Mouse (Mus musculus): ENCODE measurements around the gene Glb1l. TPM values are rescaled to one million over a fixed set of nuclear protein-coding genes. Genes with fewer than 3 reads are reported as not detected.

Glb1l gene
- polyA plus RNA-seq, 1 experiment from 2014 or later, result 18.2 TPM

DNA sequence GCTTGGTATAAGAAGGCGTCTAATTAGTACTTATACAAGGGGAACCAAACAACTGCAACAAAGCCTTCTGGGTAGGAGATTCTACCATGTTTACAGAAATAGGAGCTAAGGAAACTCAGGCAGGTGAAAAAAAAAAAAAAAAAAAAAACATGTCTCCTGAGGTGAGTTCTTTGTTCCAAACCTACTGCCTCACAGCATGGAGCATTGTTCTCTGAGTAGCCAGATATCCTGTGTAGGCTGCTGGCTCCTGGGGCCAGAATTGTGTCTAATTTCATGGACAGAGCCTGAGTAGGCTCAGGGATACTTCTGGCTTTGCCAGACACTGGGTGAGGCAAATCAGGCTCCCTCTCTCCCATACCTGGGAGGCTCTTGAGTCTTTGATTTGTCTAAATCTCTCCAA, 17.0 kb upstream of the Glb1l start:
- Histone ChIP-seq H3K36me3 (no peaks in the 10 kb centered on the region), H3K4me3 (no peak overlapping the region), H3K9ac (no peak overlapping the region), H3K27ac (no peak overlapping the region), H3K4me2 (replicated peaks) (no peak overlapping the region), H3K27me3 (replicated peaks) (0 out of 2 replicates have a peak, but pooled peaks cover 11% of the 10 kb centered on the region), H3K4me1 (no peaks in the 10 kb centered on the region), H3K9me3 (no peaks in the 10 kb centered on the region)
- 80% methylated on average over 1 of the region's 1 CpGs for WGBS
- no peak for ATAC-seq (ENCODE audit: low FRiP score, low read depth)

DNA sequence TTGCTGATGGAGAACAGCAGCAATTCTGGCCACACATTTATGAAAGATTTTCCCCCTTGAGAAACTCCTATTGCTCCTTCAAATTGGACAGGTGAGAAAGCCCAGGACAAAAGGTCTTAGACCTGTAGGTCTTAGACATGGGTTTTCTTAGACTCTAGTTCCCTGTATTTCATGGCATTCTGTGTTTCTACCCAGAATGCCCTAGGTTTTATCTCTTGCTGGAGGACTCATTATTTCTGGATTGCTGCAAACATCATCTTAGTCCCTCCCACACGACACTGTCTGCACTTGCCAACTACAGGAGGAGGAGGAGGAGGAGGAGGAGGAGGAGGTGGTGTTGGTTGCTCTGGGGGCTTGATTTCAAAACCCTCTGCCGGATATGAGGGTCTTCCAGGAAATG, 15.5 kb upstream of the Glb1l start:
- Histone ChIP-seq H3K27me3 (replicated peaks) (peaks cover 21% of the 10 kb centered on the region), H3K27ac (no peak overlapping the region), H3K9ac (no peak overlapping the region), H3K36me3 (no peaks in the 10 kb centered on the region), H3K4me3 (no peak overlapping the region), H3K4me2 (replicated peaks) (no peak overlapping the region), H3K9me3 (no peaks in the 10 kb centered on the region), H3K4me1 (no peaks in the 10 kb centered on the region)
- WGBS, result 74% methylated on average over 2 of the region's 2 CpGs
- no peak for ATAC-seq (ENCODE audit: low FRiP score, low read depth)

DNA sequence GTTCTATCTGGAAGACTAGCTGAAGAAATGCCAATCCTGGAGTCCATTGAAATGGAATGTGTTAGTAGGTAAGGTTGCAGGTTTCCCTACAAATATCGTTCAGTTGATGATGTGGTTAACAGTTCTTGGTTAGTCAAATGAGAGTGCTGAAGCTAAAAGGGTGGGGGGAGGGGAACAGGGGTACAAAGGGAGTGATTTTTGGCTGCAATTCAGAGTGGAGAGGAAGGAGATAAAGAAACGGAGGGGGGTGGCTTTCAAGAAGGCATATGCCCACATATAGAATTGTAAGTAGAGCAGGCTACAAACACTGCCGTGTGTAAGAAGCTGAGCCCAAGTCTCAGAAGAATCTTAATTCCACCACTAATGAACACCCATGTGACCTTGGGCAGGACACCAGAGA, 14.9 kb upstream of the Glb1l start:
- H3K9me3 ChIP-seq, result no peaks in the 10 kb centered on the region
- 74% methylated on average over 3 of the region's 3 CpGs for WGBS
- H3K27me3 ChIP-seq (replicated peaks), result peaks cover 27% of the 10 kb centered on the region

DNA sequence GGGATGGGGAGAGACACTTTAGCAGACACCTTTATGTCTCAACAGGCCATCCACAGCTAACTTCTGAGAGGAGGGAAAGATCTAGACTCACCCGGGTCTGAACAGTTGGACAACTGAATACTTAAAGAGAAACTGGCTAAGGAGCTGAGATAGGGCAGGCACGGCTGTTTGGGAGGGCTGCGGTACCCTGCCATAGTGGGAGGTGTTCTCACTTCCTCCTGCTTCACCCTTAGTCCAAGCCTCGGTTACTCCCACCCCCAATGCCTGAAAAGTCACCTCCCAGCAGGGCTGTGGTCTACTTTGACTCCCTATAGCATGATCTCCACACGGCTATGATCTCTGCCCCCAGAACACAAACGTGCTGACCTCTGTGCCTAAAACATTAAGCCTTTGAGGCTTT, 12.9 kb upstream of the Glb1l start:
- WGBS, result 71% methylated on average over 6 of the region's 6 CpGs
- Histone ChIP-seq H3K4me1 (peaks cover 11% of the 10 kb centered on the region), H3K27ac (no peak overlapping the region), H3K9me3 (no peaks in the 10 kb centered on the region), H3K9ac (no peak overlapping the region), H3K4me2 (replicated peaks) (no peak overlapping the region), H3K4me3 (no peak overlapping the region), H3K27me3 (replicated peaks) (peaks cover 47% of the 10 kb centered on the region), H3K36me3 (no peaks in the 10 kb centered on the region)
- ATAC-seq (ENCODE audit: low FRiP score, low read depth), result no peak

More for the DNA sequence above, 14.9 kb upstream of the Glb1l start:
- Histone ChIP-seq H3K9ac (no peak overlapping the region), H3K4me1 (no peaks in the 10 kb centered on the region), H3K36me3 (no peaks in the 10 kb centered on the region), H3K4me2 (replicated peaks) (no peak overlapping the region), H3K27ac (no peak overlapping the region), H3K4me3 (no peak overlapping the region)
- no peak for ATAC-seq (ENCODE audit: low FRiP score, low read depth)

DNA sequence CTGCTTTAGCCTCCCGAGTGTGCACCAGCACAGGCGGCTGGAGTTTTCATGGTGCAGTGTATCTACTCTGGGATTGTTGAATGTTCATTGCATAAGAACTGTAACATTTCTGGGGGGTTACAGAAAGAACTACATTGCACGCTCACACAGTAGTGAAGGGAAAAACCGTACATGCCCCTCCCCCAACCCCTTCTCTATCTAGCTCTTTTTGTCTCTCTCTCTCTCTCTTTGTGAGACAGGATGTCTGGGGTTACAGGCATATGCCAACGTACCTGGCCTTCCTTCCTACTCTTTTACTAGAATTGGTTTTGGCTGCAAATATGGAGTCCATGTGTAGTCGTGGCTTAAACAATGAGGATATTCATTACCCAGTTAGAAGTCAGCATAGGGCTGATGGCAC, 12.3 kb upstream of the Glb1l start:
- Histone ChIP-seq H3K9ac (no peak overlapping the region), H3K4me3 (no peak overlapping the region), H3K4me1 (peaks cover 17% of the 10 kb centered on the region), H3K27me3 (replicated peaks) (peaks cover 53% of the 10 kb centered on the region), H3K27ac (no peak overlapping the region), H3K4me2 (replicated peaks) (no peak overlapping the region), H3K9me3 (no peaks in the 10 kb centered on the region), H3K36me3 (no peaks in the 10 kb centered on the region)
- ATAC-seq (ENCODE audit: low FRiP score, low read depth), result no peak
- WGBS, result 86% methylated on average over 6 of the region's 6 CpGs

DNA sequence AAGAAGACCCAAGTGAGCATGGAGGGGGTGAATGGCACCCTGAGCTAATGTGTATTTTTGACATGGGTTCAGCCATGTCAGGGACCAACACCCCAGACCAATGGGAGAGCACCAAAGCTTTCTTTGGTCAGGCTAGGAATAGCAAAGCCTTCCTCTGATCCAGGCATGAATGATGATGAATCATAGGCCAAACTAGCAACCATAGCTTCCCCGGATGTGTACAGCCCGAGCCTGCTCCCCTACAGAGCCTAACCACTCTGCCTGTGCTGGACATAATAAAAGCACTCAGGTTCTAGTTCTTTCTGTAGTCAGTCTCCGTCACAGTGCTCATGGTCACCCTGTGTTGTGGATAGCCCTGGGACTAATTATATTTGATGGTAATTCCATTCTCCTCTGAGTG, 10.9 kb upstream of the Glb1l start:
- no peak for ATAC-seq (ENCODE audit: low FRiP score, low read depth)
- WGBS, result 77% methylated on average over 3 of the region's 3 CpGs

DNA sequence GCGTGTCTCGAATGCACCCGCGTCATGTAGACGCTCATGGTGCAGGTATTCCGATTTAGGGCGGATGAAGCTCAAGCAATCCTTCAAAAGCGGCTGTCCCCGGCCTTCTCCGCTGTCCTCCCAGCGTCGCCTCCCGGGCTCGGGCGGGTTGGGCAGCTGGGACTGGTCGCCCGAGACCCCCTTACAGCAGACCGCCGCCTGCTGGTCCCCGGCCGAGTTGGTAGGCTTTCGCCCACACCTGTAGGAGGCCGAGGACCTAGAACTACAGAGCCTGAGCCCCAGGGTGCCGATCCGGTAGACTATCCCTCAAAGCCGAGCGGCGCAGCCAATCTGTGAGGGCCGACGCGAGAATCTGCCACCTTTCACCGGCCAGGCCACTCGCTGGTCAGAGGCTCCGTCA, 8.9 kb upstream of the Glb1l start, which contains the start of gene Tuba4a:
Gene Tuba4a, minus strand, starts transcription at position 335 of the 400 bp plus-strand sequence.
- H3K27ac ChIP-seq, result no peak within 1 kb of the TSS
- peaks cover 18% of the 10 kb centered on the region for H3K4me1 ChIP-seq
- H3K4me2 ChIP-seq (replicated peaks), result peak within 1 kb of the TSS; percentile 87
- H3K27me3 ChIP-seq (replicated peaks), result peaks cover 73% of the 10 kb centered on the region
- peak; percentile 41; the same call in 1 of the 2 replicates for ATAC-seq (ENCODE audit: low FRiP score, low read depth)
- H3K36me3 ChIP-seq, result peaks cover 13% of the 10 kb centered on the region
- peak within 1 kb of the TSS; percentile 45 for H3K4me3 ChIP-seq
- WGBS, result under 1% methylated on average over 34 of the region's 34 CpGs
- H3K9ac ChIP-seq, result peak within 1 kb of the TSS; percentile 49
- H3K9me3 ChIP-seq, result no peaks in the 10 kb centered on the region

More for the DNA sequence above, 10.9 kb upstream of the Glb1l start:
- H3K9ac ChIP-seq, result no peak overlapping the region
- H3K9me3 ChIP-seq, result no peaks in the 10 kb centered on the region
- H3K27me3 ChIP-seq (replicated peaks), result peaks cover 67% of the 10 kb centered on the region
- H3K36me3 ChIP-seq, result no peaks in the 10 kb centered on the region
- H3K4me2 ChIP-seq (replicated peaks), result no peak overlapping the region
- H3K4me1 ChIP-seq, result peaks cover 18% of the 10 kb centered on the region
- no peak overlapping the region for H3K27ac ChIP-seq
- no peak overlapping the region for H3K4me3 ChIP-seq

DNA sequence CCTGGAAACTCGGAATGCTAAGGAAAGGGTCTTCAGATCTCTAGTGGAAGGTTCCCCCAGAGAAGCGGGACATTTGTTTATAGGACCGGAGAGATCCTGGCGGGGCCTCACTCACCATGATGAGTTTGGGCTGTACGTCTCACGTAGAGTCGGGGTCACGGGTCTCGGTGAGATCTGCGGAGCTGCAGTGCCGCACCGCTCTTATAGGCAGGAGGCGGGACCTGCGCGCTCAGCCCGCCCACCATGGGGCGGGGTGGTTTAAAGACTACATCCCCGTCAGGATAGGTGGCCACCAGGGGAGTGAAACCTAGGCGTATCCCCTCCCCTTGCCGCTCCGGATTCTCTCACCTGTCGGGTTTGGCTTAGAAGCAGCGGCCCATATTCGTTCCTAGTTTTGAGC, 8.5 kb upstream of the Glb1l start:
- Histone ChIP-seq H3K27ac (no peak overlapping the region), H3K4me3 (peak overlapping the region; percentile 45), H3K4me2 (replicated peaks) (peak overlapping the region; percentile 87), H3K9me3 (no peaks in the 10 kb centered on the region), H3K27me3 (replicated peaks) (peaks cover 73% of the 10 kb centered on the region), H3K9ac (peak overlapping the region; percentile 49), H3K4me1 (peaks cover 18% of the 10 kb centered on the region), H3K36me3 (peaks cover 17% of the 10 kb centered on the region)
- ATAC-seq (ENCODE audit: low FRiP score, low read depth), result peak; percentile 81
- 1% methylated on average over 24 of the region's 24 CpGs for WGBS

DNA sequence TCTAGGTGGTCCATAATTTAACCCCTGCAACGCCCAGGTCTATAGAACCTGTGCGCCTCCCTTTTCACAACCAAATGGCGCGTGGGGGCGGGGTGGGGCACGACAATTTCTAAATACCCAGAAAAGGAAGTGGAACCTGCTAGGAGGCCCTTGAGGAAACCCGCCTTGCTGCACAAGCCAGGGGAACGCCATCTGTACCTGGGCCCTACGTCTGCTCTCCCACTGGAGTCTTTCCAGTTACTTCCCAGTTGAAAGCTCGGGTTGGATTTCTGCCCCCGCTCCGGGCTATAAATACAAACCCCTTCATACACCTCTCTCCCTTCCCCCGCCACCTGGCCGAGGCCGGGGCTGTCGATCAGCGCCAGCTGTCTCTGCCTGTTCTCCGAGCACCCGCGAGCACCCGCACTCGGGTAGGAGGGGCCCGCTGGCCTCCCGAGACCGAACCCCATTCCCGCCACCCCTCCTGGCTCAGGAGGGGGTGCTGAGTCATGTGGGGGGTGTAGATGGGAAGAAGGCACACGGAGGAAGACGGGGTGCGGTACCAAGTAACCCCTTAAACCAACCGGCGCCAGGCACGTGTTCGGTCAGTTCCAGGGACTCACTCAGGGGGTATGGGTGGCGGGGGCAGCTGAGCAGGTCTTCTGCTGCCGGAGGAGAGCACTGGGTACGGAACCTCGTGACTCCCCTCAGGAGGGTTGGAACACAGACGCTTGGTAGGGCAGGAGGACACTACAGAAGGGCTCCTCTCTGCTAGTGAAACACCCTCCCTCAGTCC, 7.8 kb upstream of the Glb1l start:
- H3K9ac ChIP-seq, result peak overlapping the region; percentile 30; the same call in 1 of the 2 replicates
- peak overlapping the region; percentile 87 for H3K4me2 ChIP-seq (replicated peaks)
- 2% methylated on average over 38 of the region's 38 CpGs for WGBS
- H3K4me3 ChIP-seq, result peak overlapping the region; percentile 45
- H3K9me3 ChIP-seq, result no peaks in the 10 kb centered on the region
- peaks cover 24% of the 10 kb centered on the region for H3K36me3 ChIP-seq
- ATAC-seq (ENCODE audit: low FRiP score, low read depth), result peak; percentile 57
- peaks cover 70% of the 10 kb centered on the region for H3K27me3 ChIP-seq (replicated peaks)
- H3K4me1 ChIP-seq, result peaks cover 18% of the 10 kb centered on the region
- H3K27ac ChIP-seq, result no peak overlapping the region

DNA sequence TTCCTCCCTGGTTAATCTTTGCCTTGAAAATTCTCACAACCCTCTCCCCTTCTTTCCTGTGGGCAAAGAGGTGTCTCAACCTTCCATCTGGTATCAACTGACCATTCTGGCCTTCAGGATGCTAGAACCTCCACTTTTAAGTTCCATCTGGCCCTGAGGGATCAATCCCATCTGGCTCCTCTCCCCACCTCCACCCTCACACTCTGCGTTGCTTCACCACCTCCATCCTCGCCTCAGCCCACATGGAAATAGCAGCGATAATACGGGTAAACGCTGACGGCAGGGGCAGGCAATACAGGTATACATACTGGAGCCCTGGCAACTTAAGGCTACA, 7.2 kb upstream of the Glb1l start:
- H3K36me3 ChIP-seq, result peaks cover 30% of the 10 kb centered on the region
- H3K4me1 ChIP-seq, result peaks cover 18% of the 10 kb centered on the region
- peak overlapping the region; percentile 30; the same call in 1 of the 2 replicates for H3K9ac ChIP-seq
- no peak for ATAC-seq (ENCODE audit: low FRiP score, low read depth)
- no peak overlapping the region for H3K27ac ChIP-seq
- peak overlapping the region; percentile 87 for H3K4me2 ChIP-seq (replicated peaks)
- H3K4me3 ChIP-seq, result no peak overlapping the region
- H3K9me3 ChIP-seq, result no peaks in the 10 kb centered on the region
- 2% methylated on average over 6 of the region's 6 CpGs for WGBS
- peaks cover 65% of the 10 kb centered on the region for H3K27me3 ChIP-seq (replicated peaks)

DNA sequence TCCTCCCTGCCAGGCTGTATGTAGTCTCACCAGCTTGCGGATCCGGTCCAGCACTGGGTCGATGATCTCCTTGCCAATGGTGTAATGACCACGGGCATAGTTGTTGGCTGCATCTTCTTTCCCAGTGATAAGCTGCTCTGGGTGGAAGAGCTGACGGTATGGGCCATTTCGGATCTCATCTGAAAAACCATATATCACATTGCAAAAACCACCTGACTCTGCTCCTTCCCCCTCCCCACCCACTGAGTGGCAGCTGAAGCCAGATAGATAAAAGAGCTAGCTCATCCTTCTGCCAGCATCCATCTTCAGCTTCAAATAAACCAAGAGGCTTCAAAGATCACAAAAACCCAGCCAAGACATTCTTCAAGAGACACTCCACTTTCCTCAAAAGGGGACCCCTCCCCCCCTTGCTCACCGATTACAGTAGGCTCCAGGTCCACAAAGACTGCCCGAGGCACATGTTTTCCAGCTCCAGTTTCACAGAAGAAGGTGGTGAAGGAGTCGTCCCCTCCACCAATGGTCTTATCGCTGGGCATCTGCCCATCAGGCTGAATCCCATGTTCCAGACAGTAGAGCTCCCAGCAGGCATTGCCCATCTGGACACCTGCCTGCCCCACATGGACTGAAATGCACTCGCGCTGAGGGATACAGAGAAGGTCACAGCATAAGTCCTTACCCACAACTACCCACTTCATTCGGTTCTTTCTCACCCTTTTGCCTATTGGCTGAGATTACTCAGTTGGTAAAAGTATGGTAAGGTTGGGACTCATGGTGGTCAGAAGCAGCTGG, 6.4 kb upstream of the Glb1l start:
- 78% methylated on average over 13 of the region's 13 CpGs for WGBS
- H3K9me3 ChIP-seq, result no peaks in the 10 kb centered on the region
- H3K27ac ChIP-seq, result no peak overlapping the region
- ATAC-seq (ENCODE audit: low FRiP score, low read depth), result no peak
- peaks cover 26% of the 10 kb centered on the region for H3K4me1 ChIP-seq
- peaks cover 38% of the 10 kb centered on the region for H3K36me3 ChIP-seq
- no peak overlapping the region for H3K4me2 ChIP-seq (replicated peaks)
- H3K27me3 ChIP-seq (replicated peaks), result peaks cover 57% of the 10 kb centered on the region
- H3K4me3 ChIP-seq, result no peak overlapping the region
- H3K9ac ChIP-seq, result no peak overlapping the region

DNA sequence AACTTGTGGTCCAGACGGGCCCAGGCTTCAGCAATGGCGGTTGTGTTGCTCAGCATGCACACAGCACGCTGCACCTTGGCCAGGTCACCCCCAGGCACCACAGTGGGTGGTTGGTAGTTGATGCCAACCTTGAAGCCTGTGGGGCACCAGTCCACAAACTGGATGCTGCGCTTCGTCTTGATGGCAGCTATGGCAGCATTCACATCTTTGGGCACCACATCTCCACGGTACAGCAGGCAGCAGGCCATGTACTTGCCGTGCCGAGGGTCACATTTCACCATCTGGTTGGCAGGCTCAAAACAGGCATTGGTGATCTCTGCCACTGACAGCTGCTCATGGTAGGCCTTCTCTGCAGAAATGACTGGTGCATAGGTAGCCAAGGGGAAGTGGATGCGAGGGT, 5.2 kb upstream of the Glb1l start:
- peaks cover 49% of the 10 kb centered on the region for H3K27me3 ChIP-seq (replicated peaks)
- no peak overlapping the region for H3K4me3 ChIP-seq
- H3K9me3 ChIP-seq, result no peaks in the 10 kb centered on the region
- no peak overlapping the region for H3K27ac ChIP-seq
- ATAC-seq (ENCODE audit: low FRiP score, low read depth), result no peak
- peaks cover 40% of the 10 kb centered on the region for H3K36me3 ChIP-seq
- WGBS, result 94% methylated on average over 9 of the region's 9 CpGs
- H3K9ac ChIP-seq, result no peak overlapping the region
- H3K4me2 ChIP-seq (replicated peaks), result no peak overlapping the region
- H3K4me1 ChIP-seq, result peaks cover 35% of the 10 kb centered on the region
